Mouse (Mus musculus): ENCODE measurements at regions not wholly inside any gene's neighbourhood (a gene's known extent, or its start where the extent isn't known, plus 50 kb on each side); places are given as distances from the start of the nearest gene placed in this dataset.

- WGBS (ENCODE audit: insufficient replicate concordance): 74% methylated on average over 7 of the region's 7 CpGs
- Histone ChIP-seq H3K9me3 (replicated peaks; ENCODE audit: control insufficient read depth, low read length) (no peaks in the 10 kb centered on the region), H3K36me3 (ENCODE audit: control insufficient read depth, insufficient read depth, low read length) (no peaks in the 10 kb centered on the region), H3K27ac (ENCODE audit: low read depth, low read length) (no peak overlapping the region), H3K9ac (ENCODE audit: low read depth, low read length) (no peak overlapping the region), H3K4me1 (ENCODE audit: control insufficient read depth, insufficient read depth, low read length) (peaks cover 7% of the 10 kb centered on the region), H3K4me2 (no peak overlapping the region), H3K4me3 (ENCODE audit: low read depth, low read length) (no peak overlapping the region), H3K27me3 (ENCODE audit: control insufficient read depth, insufficient read depth, low read length) (no peaks in the 10 kb centered on the region)
- ATAC-seq (replicated peaks; ENCODE audit: insufficient number of reproducible peaks, low FRiP score, low TSS enrichment): no peak
Observed at GRCm38 (mm10) chr3:52190021-52190420, 78.1 kb upstream of the Foxo1 start.

- Histone ChIP-seq H3K36me3 (ENCODE audit: control insufficient read depth, insufficient read depth, low read length) (no peaks in the 10 kb centered on the region), H3K9me3 (replicated peaks; ENCODE audit: control insufficient read depth, low read length) (no peaks in the 10 kb centered on the region), H3K4me1 (ENCODE audit: control insufficient read depth, insufficient read depth, low read length) (peaks cover 9% of the 10 kb centered on the region), H3K4me3 (ENCODE audit: low read depth, low read length) (no peak overlapping the region), H3K9ac (ENCODE audit: low read depth, low read length) (no peak overlapping the region), H3K27ac (ENCODE audit: low read depth, low read length) (no peak overlapping the region), H3K4me2 (no peak overlapping the region), H3K27me3 (ENCODE audit: control insufficient read depth, insufficient read depth, low read length) (no peaks in the 10 kb centered on the region)
- no peak for ATAC-seq (replicated peaks; ENCODE audit: insufficient number of reproducible peaks, low FRiP score, low TSS enrichment)
- 62% methylated on average over 7 of the region's 7 CpGs for WGBS (ENCODE audit: insufficient replicate concordance)
Observed at GRCm38 (mm10) chr3:52193026-52193425, 75.1 kb upstream of the Foxo1 start.

DNA sequence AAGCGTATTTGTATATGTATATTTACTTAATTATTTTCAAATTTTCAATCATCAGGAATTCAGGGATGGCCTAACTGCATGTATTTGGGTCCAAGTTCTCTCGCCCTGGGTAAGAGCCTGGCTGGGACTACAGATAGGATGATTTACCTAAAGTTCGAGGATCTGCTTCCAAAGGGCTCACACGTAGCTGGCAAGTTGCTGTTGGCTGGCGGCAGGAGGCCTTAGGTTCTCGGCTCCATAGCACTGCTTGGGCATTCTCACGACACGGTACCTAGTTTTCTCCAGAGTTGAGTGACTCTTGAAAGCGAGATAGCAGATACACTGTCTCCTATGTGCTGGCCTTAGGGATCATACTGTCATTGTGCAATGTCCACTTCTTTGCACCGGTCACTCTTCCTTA, 73.9 kb upstream of the Foxo1 start:
- H3K9me3 ChIP-seq (replicated peaks; ENCODE audit: control insufficient read depth, low read length): no peaks in the 10 kb centered on the region
- WGBS (ENCODE audit: insufficient replicate concordance): 71% methylated on average over 10 of the region's 10 CpGs

DNA sequence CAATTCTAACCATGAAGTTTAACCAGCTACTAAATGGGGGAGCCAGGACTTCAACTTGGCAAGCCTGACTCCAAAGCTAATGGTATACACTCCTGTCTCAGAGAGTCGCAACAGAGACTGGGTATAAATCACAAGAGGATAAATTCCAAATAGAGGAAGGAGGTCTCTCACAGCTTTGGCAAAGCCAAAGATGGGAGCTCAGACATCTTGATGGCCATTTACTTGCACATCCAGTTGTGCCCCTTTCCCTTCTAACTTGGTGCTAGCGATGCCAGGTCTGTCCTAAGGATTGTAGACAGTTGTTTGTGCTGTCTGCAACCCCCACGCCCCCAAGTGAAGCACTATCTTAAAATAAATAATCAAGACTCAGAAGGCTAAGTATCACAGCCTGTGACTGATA, 72.7 kb upstream of the Foxo1 start:
- no peak for ATAC-seq (replicated peaks; ENCODE audit: insufficient number of reproducible peaks, low FRiP score, low TSS enrichment)
- no peaks in the 10 kb centered on the region for H3K27me3 ChIP-seq (ENCODE audit: control insufficient read depth, insufficient read depth, low read length)
- no peak overlapping the region; the same call in 1 of the 2 replicates for H3K4me3 ChIP-seq (ENCODE audit: low read depth, low read length)
- H3K9me3 ChIP-seq (replicated peaks; ENCODE audit: control insufficient read depth, low read length): no peaks in the 10 kb centered on the region
- peak overlapping the region; percentile 73 for H3K4me2 ChIP-seq
- H3K27ac ChIP-seq (ENCODE audit: low read depth, low read length): no peak overlapping the region
- no peak overlapping the region for H3K9ac ChIP-seq (ENCODE audit: low read depth, low read length)
- 46% methylated on average over 3 of the region's 3 CpGs for WGBS (ENCODE audit: insufficient replicate concordance)
- no peaks in the 10 kb centered on the region for H3K36me3 ChIP-seq (ENCODE audit: control insufficient read depth, insufficient read depth, low read length)
- H3K4me1 ChIP-seq (ENCODE audit: control insufficient read depth, insufficient read depth, low read length): peaks cover 22% of the 10 kb centered on the region

More for the DNA sequence above, 73.9 kb upstream of the Foxo1 start:
- H3K36me3 ChIP-seq (ENCODE audit: control insufficient read depth, insufficient read depth, low read length): no peaks in the 10 kb centered on the region
- H3K4me1 ChIP-seq (ENCODE audit: control insufficient read depth, insufficient read depth, low read length): peaks cover 14% of the 10 kb centered on the region
- no peak overlapping the region for H3K9ac ChIP-seq (ENCODE audit: low read depth, low read length)
- H3K4me3 ChIP-seq (ENCODE audit: low read depth, low read length): no peak overlapping the region
- H3K4me2 ChIP-seq: no peak overlapping the region
- ATAC-seq (replicated peaks; ENCODE audit: insufficient number of reproducible peaks, low FRiP score, low TSS enrichment): no peak
- H3K27ac ChIP-seq (ENCODE audit: low read depth, low read length): no peak overlapping the region
- no peaks in the 10 kb centered on the region for H3K27me3 ChIP-seq (ENCODE audit: control insufficient read depth, insufficient read depth, low read length)

- WGBS (ENCODE audit: insufficient replicate concordance): 5% methylated on average over 30 of the region's 39 CpGs
- peak overlapping the region; percentile 74 for H3K9ac ChIP-seq (ENCODE audit: low read depth, low read length)
- peaks cover 22% of the 10 kb centered on the region for H3K4me1 ChIP-seq (ENCODE audit: control insufficient read depth, insufficient read depth, low read length)
- H3K9me3 ChIP-seq (replicated peaks; ENCODE audit: control insufficient read depth, low read length): no peaks in the 10 kb centered on the region
- peak overlapping the region; percentile 45 for H3K4me3 ChIP-seq (ENCODE audit: low read depth, low read length)
- H3K36me3 ChIP-seq (ENCODE audit: control insufficient read depth, insufficient read depth, low read length): no peaks in the 10 kb centered on the region
- peak overlapping the region; percentile 73 for H3K4me2 ChIP-seq
- H3K27ac ChIP-seq (ENCODE audit: low read depth, low read length): no peak overlapping the region
- peak; percentile 39; the same call in 1 of the 2 replicates for ATAC-seq (replicated peaks; ENCODE audit: insufficient number of reproducible peaks, low FRiP score, low TSS enrichment)
- H3K27me3 ChIP-seq (ENCODE audit: control insufficient read depth, insufficient read depth, low read length): no peaks in the 10 kb centered on the region
Observed at GRCm38 (mm10) chr3:52196047-52196935, 71.8 kb upstream of the Foxo1 start.

DNA sequence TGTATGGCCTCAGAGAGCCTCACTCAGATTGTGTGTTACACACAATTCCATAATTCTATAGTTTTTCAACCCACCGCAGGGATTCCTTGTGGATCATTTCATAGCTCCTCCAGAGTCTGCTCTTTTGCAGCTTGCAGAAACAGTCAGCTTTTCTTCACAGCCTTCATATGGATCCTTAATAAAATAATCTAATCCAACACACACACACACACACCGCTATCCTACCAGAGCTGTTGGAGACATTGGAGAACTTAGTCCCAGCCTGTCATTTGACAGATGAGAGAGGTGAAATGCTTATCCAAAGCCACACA, 71.2 kb upstream of the Foxo1 start:
- no peak overlapping the region for H3K9ac ChIP-seq (ENCODE audit: low read depth, low read length)
- H3K9me3 ChIP-seq (replicated peaks; ENCODE audit: control insufficient read depth, low read length): no peaks in the 10 kb centered on the region
- peaks cover 22% of the 10 kb centered on the region for H3K4me1 ChIP-seq (ENCODE audit: control insufficient read depth, insufficient read depth, low read length)
- H3K4me3 ChIP-seq (ENCODE audit: low read depth, low read length): no peak overlapping the region
- no peaks in the 10 kb centered on the region for H3K27me3 ChIP-seq (ENCODE audit: control insufficient read depth, insufficient read depth, low read length)
- WGBS (ENCODE audit: insufficient replicate concordance): 65% methylated on average over 2 of the region's 2 CpGs
- H3K36me3 ChIP-seq (ENCODE audit: control insufficient read depth, insufficient read depth, low read length): no peaks in the 10 kb centered on the region
- no peak overlapping the region for H3K27ac ChIP-seq (ENCODE audit: low read depth, low read length)
- H3K4me2 ChIP-seq: peak overlapping the region; percentile 73
- no peak for ATAC-seq (replicated peaks; ENCODE audit: insufficient number of reproducible peaks, low FRiP score, low TSS enrichment)

GRCm38 (mm10) chr3:52197982-52198750, 70.0 kb upstream of the Foxo1 start:
- Histone ChIP-seq H3K9ac (ENCODE audit: low read depth, low read length) (no peak overlapping the region), H3K4me1 (ENCODE audit: control insufficient read depth, insufficient read depth, low read length) (peaks cover 18% of the 10 kb centered on the region), H3K4me3 (ENCODE audit: low read depth, low read length) (no peak overlapping the region), H3K9me3 (replicated peaks; ENCODE audit: control insufficient read depth, low read length) (no peaks in the 10 kb centered on the region), H3K27me3 (ENCODE audit: control insufficient read depth, insufficient read depth, low read length) (no peaks in the 10 kb centered on the region), H3K36me3 (ENCODE audit: control insufficient read depth, insufficient read depth, low read length) (no peaks in the 10 kb centered on the region), H3K4me2 (peak overlapping the region; percentile 52), H3K27ac (ENCODE audit: low read depth, low read length) (no peak overlapping the region)
- ATAC-seq (replicated peaks; ENCODE audit: insufficient number of reproducible peaks, low FRiP score, low TSS enrichment): no peak
- 52% methylated on average over 23 of the region's 23 CpGs for WGBS (ENCODE audit: insufficient replicate concordance)

- peaks cover 18% of the 10 kb centered on the region for H3K4me1 ChIP-seq (ENCODE audit: control insufficient read depth, insufficient read depth, low read length)
- H3K9ac ChIP-seq (ENCODE audit: low read depth, low read length): no peak overlapping the region
- ATAC-seq (replicated peaks; ENCODE audit: insufficient number of reproducible peaks, low FRiP score, low TSS enrichment): peak; percentile 66; the same call in 1 of the 2 replicates
- no peaks in the 10 kb centered on the region for H3K27me3 ChIP-seq (ENCODE audit: control insufficient read depth, insufficient read depth, low read length)
- H3K4me3 ChIP-seq (ENCODE audit: low read depth, low read length): no peak overlapping the region
- no peaks in the 10 kb centered on the region for H3K9me3 ChIP-seq (replicated peaks; ENCODE audit: control insufficient read depth, low read length)
- H3K27ac ChIP-seq (ENCODE audit: low read depth, low read length): no peak overlapping the region
- peak overlapping the region; percentile 52 for H3K4me2 ChIP-seq
- WGBS (ENCODE audit: insufficient replicate concordance): 35% methylated on average over 17 of the region's 17 CpGs
- no peaks in the 10 kb centered on the region for H3K36me3 ChIP-seq (ENCODE audit: control insufficient read depth, insufficient read depth, low read length)
Observed at GRCm38 (mm10) chr3:52198751-52199738, 69.1 kb upstream of the Foxo1 start.
